Mouse (Mus musculus): ENCODE measurements around the gene Rora. TPM values are rescaled to one million over a fixed set of nuclear protein-coding genes. Genes with fewer than 3 reads are reported as not detected.

Rora gene
- polyA plus RNA-seq, 1 experiment from 2014 or later = 6.5 TPM

DNA sequence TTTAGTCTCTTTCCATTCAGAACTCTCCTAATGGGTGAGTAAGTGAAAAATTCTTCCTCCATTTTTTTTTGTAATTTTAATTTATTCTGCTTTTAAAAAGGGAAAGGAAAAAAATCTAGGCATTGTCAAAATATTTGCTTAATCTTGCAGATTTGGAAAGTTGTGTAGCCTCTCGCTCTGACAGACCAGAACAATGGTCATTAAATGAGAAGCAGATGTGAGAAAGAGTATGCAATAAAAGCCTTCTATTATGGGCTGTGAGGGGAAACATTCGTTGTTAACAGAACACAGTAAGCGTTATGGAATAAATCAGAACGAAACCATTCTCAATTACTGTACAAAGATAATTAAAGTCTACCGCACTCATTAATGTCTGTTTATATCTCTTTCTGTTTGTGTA is 196.7 kb downstream of the Rora start:
- WGBS (ENCODE audit: insufficient replicate concordance) = 74% methylated on average over 5 of the region's 5 CpGs
- no peaks in the 10 kb centered on the region for H3K36me3 ChIP-seq (ENCODE audit: control insufficient read depth, insufficient read depth, low read length)
- H3K4me2 ChIP-seq = no peak overlapping the region
- no peak overlapping the region for H3K4me3 ChIP-seq (ENCODE audit: low read depth, low read length)
- no peak overlapping the region for H3K27ac ChIP-seq (ENCODE audit: low read depth, low read length)
- no peaks in the 10 kb centered on the region for H3K9me3 ChIP-seq (replicated peaks; ENCODE audit: control insufficient read depth, low read length)
- no peaks in the 10 kb centered on the region for H3K4me1 ChIP-seq (ENCODE audit: control insufficient read depth, insufficient read depth, low read length)
- no peak overlapping the region for H3K9ac ChIP-seq (ENCODE audit: low read depth, low read length)
- H3K27me3 ChIP-seq (ENCODE audit: control insufficient read depth, insufficient read depth, low read length) = no peaks in the 10 kb centered on the region
- ATAC-seq (replicated peaks; ENCODE audit: insufficient number of reproducible peaks, low FRiP score, low TSS enrichment) = no peak

- Histone ChIP-seq H3K9ac (ENCODE audit: low read depth, low read length) (no peak overlapping the region), H3K4me3 (ENCODE audit: low read depth, low read length) (no peak overlapping the region), H3K4me1 (ENCODE audit: control insufficient read depth, insufficient read depth, low read length) (no peaks in the 10 kb centered on the region), H3K4me2 (no peak overlapping the region), H3K36me3 (ENCODE audit: control insufficient read depth, insufficient read depth, low read length) (no peaks in the 10 kb centered on the region), H3K27ac (ENCODE audit: low read depth, low read length) (no peak overlapping the region), H3K27me3 (ENCODE audit: control insufficient read depth, insufficient read depth, low read length) (no peaks in the 10 kb centered on the region), H3K9me3 (replicated peaks; ENCODE audit: control insufficient read depth, low read length) (no peaks in the 10 kb centered on the region)
- WGBS (ENCODE audit: insufficient replicate concordance) = 68% methylated on average over 4 of the region's 4 CpGs
- ATAC-seq (replicated peaks; ENCODE audit: insufficient number of reproducible peaks, low FRiP score, low TSS enrichment) = no peak
Measured at GRCm38 (mm10) chr9:68852201-68852600, 198.6 kb downstream of the Rora start.

- Histone ChIP-seq H3K36me3 (ENCODE audit: control insufficient read depth, insufficient read depth, low read length) (no peaks in the 10 kb centered on the region), H3K9ac (ENCODE audit: low read depth, low read length) (no peak overlapping the region), H3K27me3 (ENCODE audit: control insufficient read depth, insufficient read depth, low read length) (no peaks in the 10 kb centered on the region), H3K9me3 (replicated peaks; ENCODE audit: control insufficient read depth, low read length) (no peaks in the 10 kb centered on the region), H3K4me1 (ENCODE audit: control insufficient read depth, insufficient read depth, low read length) (no peaks in the 10 kb centered on the region), H3K4me3 (ENCODE audit: low read depth, low read length) (no peak overlapping the region), H3K27ac (ENCODE audit: low read depth, low read length) (no peak overlapping the region), H3K4me2 (no peak overlapping the region)
- ATAC-seq (replicated peaks; ENCODE audit: insufficient number of reproducible peaks, low FRiP score, low TSS enrichment) = no peak
- 87% methylated on average over 2 of the region's 2 CpGs for WGBS (ENCODE audit: insufficient replicate concordance)
Measured at GRCm38 (mm10) chr9:68852934-68853333, 199.3 kb downstream of the Rora start.

DNA sequence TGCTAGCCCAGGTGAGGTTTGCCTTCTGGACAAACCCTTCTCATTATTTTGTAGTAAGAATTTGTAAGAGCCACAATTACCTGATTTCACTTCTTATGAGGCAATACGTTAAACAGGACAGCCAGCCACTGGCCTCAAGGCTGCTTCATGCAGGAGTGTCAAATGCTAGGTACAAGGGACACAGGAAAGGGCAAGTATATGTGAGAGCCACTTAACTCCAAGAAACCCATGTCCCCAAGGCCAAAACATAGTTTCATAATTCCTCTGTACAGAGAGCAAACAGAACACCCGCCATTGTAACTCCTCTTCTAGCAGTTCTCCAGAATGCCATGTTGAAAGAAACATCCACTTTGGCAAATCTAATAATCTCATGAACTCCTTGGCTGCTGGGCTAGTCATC is 205.9 kb downstream of the Rora start:
- no peaks in the 10 kb centered on the region for H3K27me3 ChIP-seq (ENCODE audit: control insufficient read depth, insufficient read depth, low read length)
- H3K4me3 ChIP-seq (ENCODE audit: low read depth, low read length) = no peak overlapping the region
- H3K4me2 ChIP-seq = no peak overlapping the region
- no peaks in the 10 kb centered on the region for H3K4me1 ChIP-seq (ENCODE audit: control insufficient read depth, insufficient read depth, low read length)
- no peak for ATAC-seq (replicated peaks; ENCODE audit: insufficient number of reproducible peaks, low FRiP score, low TSS enrichment)
- H3K9ac ChIP-seq (ENCODE audit: low read depth, low read length) = no peak overlapping the region
- H3K36me3 ChIP-seq (ENCODE audit: control insufficient read depth, insufficient read depth, low read length) = no peaks in the 10 kb centered on the region
- 80% methylated on average over 2 of the region's 2 CpGs for WGBS (ENCODE audit: insufficient replicate concordance)
- no peak overlapping the region for H3K27ac ChIP-seq (ENCODE audit: low read depth, low read length)
- no peaks in the 10 kb centered on the region for H3K9me3 ChIP-seq (replicated peaks; ENCODE audit: control insufficient read depth, low read length)

DNA sequence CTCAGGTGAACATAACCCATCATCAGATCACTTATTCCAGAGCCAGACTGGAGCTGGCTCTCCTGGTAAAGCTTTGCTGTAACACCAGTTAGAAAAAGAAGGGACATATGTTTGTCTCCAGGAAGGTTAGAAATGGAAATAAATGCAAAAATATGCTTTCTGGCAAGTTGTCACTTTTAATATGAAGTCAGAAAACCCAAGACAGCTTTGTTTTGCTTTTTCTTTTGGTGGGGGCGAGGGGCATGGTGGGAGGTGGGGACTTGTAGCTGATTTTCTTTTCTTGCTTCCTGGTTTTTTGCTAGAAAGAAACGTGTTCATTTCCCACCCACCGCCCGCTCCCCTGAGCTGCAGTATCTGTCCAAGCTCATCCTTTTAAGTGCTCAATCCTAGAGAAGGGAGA is 212.7 kb downstream of the Rora start:
- Histone ChIP-seq H3K9me3 (replicated peaks; ENCODE audit: control insufficient read depth, low read length) (no peaks in the 10 kb centered on the region), H3K27me3 (ENCODE audit: control insufficient read depth, insufficient read depth, low read length) (no peaks in the 10 kb centered on the region), H3K4me1 (ENCODE audit: control insufficient read depth, insufficient read depth, low read length) (no peaks in the 10 kb centered on the region), H3K36me3 (ENCODE audit: control insufficient read depth, insufficient read depth, low read length) (no peaks in the 10 kb centered on the region), H3K9ac (ENCODE audit: low read depth, low read length) (no peak overlapping the region), H3K4me2 (no peak overlapping the region), H3K27ac (ENCODE audit: low read depth, low read length) (no peak overlapping the region), H3K4me3 (ENCODE audit: low read depth, low read length) (no peak overlapping the region)
- 73% methylated on average over 4 of the region's 4 CpGs for WGBS (ENCODE audit: insufficient replicate concordance)
- ATAC-seq (replicated peaks; ENCODE audit: insufficient number of reproducible peaks, low FRiP score, low TSS enrichment) = no peak

GRCm38 (mm10) chr9:68873838-68874237 is 220.3 kb downstream of the Rora start:
- Histone ChIP-seq H3K27ac (ENCODE audit: low read depth, low read length) (no peak overlapping the region), H3K36me3 (ENCODE audit: control insufficient read depth, insufficient read depth, low read length) (no peaks in the 10 kb centered on the region), H3K27me3 (ENCODE audit: control insufficient read depth, insufficient read depth, low read length) (no peaks in the 10 kb centered on the region), H3K9ac (ENCODE audit: low read depth, low read length) (no peak overlapping the region), H3K9me3 (replicated peaks; ENCODE audit: control insufficient read depth, low read length) (no peaks in the 10 kb centered on the region), H3K4me2 (no peak overlapping the region), H3K4me3 (ENCODE audit: low read depth, low read length) (no peak overlapping the region), H3K4me1 (ENCODE audit: control insufficient read depth, insufficient read depth, low read length) (peaks cover 3% of the 10 kb centered on the region; the same call in 1 of the 2 replicates)
- 89% methylated on average over 4 of the region's 4 CpGs for WGBS (ENCODE audit: insufficient replicate concordance)
- ATAC-seq (replicated peaks; ENCODE audit: insufficient number of reproducible peaks, low FRiP score, low TSS enrichment) = no peak

DNA sequence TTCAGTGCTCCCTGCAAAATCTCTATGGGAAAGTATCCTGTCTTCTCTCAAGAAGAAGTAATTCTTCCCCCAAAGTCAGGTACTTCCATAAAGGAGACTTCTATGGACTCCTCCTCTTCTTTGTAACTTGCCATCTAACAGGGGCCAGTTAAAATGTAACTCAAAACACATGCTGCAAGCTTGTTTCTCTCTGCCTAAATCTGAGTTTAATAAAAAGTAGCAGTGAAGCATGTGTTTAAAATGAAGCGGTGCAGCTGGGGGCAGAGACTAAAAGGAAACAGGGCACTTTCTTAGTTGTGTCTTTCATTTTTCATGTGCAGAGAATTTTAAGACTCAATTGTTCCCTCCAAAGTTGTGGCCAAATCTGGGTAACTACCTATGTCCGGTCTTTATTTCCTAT is 221.0 kb downstream of the Rora start:
- no peaks in the 10 kb centered on the region for H3K9me3 ChIP-seq (replicated peaks; ENCODE audit: control insufficient read depth, low read length)
- H3K4me1 ChIP-seq (ENCODE audit: control insufficient read depth, insufficient read depth, low read length) = peaks cover 3% of the 10 kb centered on the region; the same call in 1 of the 2 replicates
- H3K27ac ChIP-seq (ENCODE audit: low read depth, low read length) = no peak overlapping the region
- no peak overlapping the region for H3K9ac ChIP-seq (ENCODE audit: low read depth, low read length)
- no peak overlapping the region for H3K4me2 ChIP-seq
- 87% methylated on average over 2 of the region's 2 CpGs for WGBS (ENCODE audit: insufficient replicate concordance)
- no peak overlapping the region for H3K4me3 ChIP-seq (ENCODE audit: low read depth, low read length)
- no peaks in the 10 kb centered on the region for H3K27me3 ChIP-seq (ENCODE audit: control insufficient read depth, insufficient read depth, low read length)
- H3K36me3 ChIP-seq (ENCODE audit: control insufficient read depth, insufficient read depth, low read length) = no peaks in the 10 kb centered on the region
- ATAC-seq (replicated peaks; ENCODE audit: insufficient number of reproducible peaks, low FRiP score, low TSS enrichment) = no peak

DNA sequence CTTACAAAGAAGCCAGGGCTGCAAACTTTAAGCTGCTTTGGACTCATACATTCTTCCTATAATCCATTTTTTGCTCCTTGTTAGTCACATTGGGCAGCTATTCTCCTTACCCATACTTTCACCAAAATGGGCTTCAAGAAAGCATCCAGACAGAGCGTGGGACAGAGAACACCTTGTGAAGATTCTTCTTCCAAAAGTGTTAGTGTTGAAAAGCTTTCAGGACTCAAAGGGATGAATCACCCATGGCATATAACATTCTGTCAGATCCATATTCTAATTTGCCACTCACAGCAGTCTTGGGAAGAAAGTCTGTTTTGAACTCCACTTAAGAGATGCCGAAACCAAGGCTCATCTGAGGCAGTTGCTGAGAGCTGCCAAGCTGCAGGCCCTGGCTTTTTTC is 222.2 kb downstream of the Rora start:
- H3K4me2 ChIP-seq = no peak overlapping the region
- H3K4me3 ChIP-seq (ENCODE audit: low read depth, low read length) = no peak overlapping the region
- H3K36me3 ChIP-seq (ENCODE audit: control insufficient read depth, insufficient read depth, low read length) = no peaks in the 10 kb centered on the region
- H3K27me3 ChIP-seq (ENCODE audit: control insufficient read depth, insufficient read depth, low read length) = no peaks in the 10 kb centered on the region
- H3K9ac ChIP-seq (ENCODE audit: low read depth, low read length) = no peak overlapping the region
- WGBS (ENCODE audit: insufficient replicate concordance) = 68% methylated on average over 2 of the region's 2 CpGs
- H3K4me1 ChIP-seq (ENCODE audit: control insufficient read depth, insufficient read depth, low read length) = peaks cover 3% of the 10 kb centered on the region; the same call in 1 of the 2 replicates
- ATAC-seq (replicated peaks; ENCODE audit: insufficient number of reproducible peaks, low FRiP score, low TSS enrichment) = no peak
- no peak overlapping the region for H3K27ac ChIP-seq (ENCODE audit: low read depth, low read length)
- H3K9me3 ChIP-seq (replicated peaks; ENCODE audit: control insufficient read depth, low read length) = no peaks in the 10 kb centered on the region

GRCm38 (mm10) chr9:68876289-68876688 is 222.7 kb downstream of the Rora start:
- Histone ChIP-seq H3K4me1 (ENCODE audit: control insufficient read depth, insufficient read depth, low read length) (peaks cover 6% of the 10 kb centered on the region), H3K27ac (ENCODE audit: low read depth, low read length) (no peak overlapping the region)

More at GRCm38 (mm10) chr9:68876289-68876688, 222.7 kb downstream of the Rora start:
- WGBS (ENCODE audit: insufficient replicate concordance) = 64% methylated on average over 2 of the region's 2 CpGs
- H3K36me3 ChIP-seq (ENCODE audit: control insufficient read depth, insufficient read depth, low read length) = no peaks in the 10 kb centered on the region
- no peaks in the 10 kb centered on the region for H3K9me3 ChIP-seq (replicated peaks; ENCODE audit: control insufficient read depth, low read length)
- H3K27me3 ChIP-seq (ENCODE audit: control insufficient read depth, insufficient read depth, low read length) = no peaks in the 10 kb centered on the region
- ATAC-seq (replicated peaks; ENCODE audit: insufficient number of reproducible peaks, low FRiP score, low TSS enrichment) = no peak
- no peak overlapping the region for H3K4me3 ChIP-seq (ENCODE audit: low read depth, low read length)
- H3K4me2 ChIP-seq = no peak overlapping the region
- no peak overlapping the region for H3K9ac ChIP-seq (ENCODE audit: low read depth, low read length)
